30 mouse cellular contexts compared by ENCODE assay signal in genomic region chr8:31638417-31638816, GRCm38 (mm10).
"Had no signal": no experiment of that assay in that cellular context is flagged by ENCODE, and none has a peak within 500 bp of the region (broad histone marks: within the 10 kb centered on the region; RNA-seq: fewer than 3 reads in every experiment).

No protein-coding gene starts in this region.

- H3K4me2 ChIP-seq: limb, embryonic 12.5 days; limb, embryonic 15.5 days; liver, embryonic 11.5 days; liver, embryonic 12.5 days; liver, embryonic 13.5 days; liver, embryonic 15.5 days; lung, embryonic 14.5 days; lung, embryonic 15.5 days; midbrain, embryonic 12.5 days; midbrain, embryonic 15.5 days; neural tube, embryonic 12.5 days had no signal

- H3K9ac ChIP-seq: limb, embryonic 12.5 days; limb, embryonic 15.5 days; liver, embryonic 12.5 days; liver, embryonic 13.5 days; liver, embryonic 14.5 days; liver, embryonic 15.5 days; liver, postnatal 0 days; lung, embryonic 14.5 days; lung, embryonic 15.5 days; midbrain, embryonic 12.5 days; midbrain, embryonic 15.5 days; neural tube, embryonic 12.5 days had no signal

- H3K27ac ChIP-seq: left cerebral cortex, adult 2 months; limb, embryonic 12.5 days; limb, embryonic 15.5 days; liver, embryonic 12.5 days; liver, embryonic 13.5 days; liver, embryonic 14.5 days; liver, embryonic 15.5 days; lung, embryonic 15.5 days; macrophage; midbrain, embryonic 10.5 days; midbrain, embryonic 12.5 days; midbrain, embryonic 15.5 days; neural tube, embryonic 12.5 days had no signal

- H3K27me3 ChIP-seq: limb, embryonic 12.5 days; limb, embryonic 15.5 days; liver, embryonic 12.5 days; liver, embryonic 13.5 days; liver, embryonic 15.5 days; lung, embryonic 15.5 days; megakaryocyte, embryonic 14.5 days; midbrain, embryonic 12.5 days; midbrain, embryonic 15.5 days; neural tube, embryonic 12.5 days had no signal

- H3K4me3 ChIP-seq: left cerebral cortex, adult 2 months; limb, embryonic 12.5 days; limb, embryonic 15.5 days; liver, embryonic 12.5 days; liver, embryonic 13.5 days; liver, embryonic 15.5 days; lung, embryonic 15.5 days; megakaryocyte, embryonic 14.5 days; midbrain, embryonic 10.5 days; midbrain, embryonic 12.5 days; midbrain, embryonic 15.5 days; myocyte; neural tube, embryonic 12.5 days had no signal

- H3K4me1 ChIP-seq: limb, embryonic 12.5 days; liver, embryonic 12.5 days; liver, embryonic 13.5 days; liver, embryonic 15.5 days; lung, embryonic 15.5 days; megakaryocyte, embryonic 14.5 days; midbrain, embryonic 10.5 days; midbrain, embryonic 12.5 days; midbrain, embryonic 15.5 days; neural tube, embryonic 12.5 days had no signal

- ATAC-seq: liver, embryonic 12.5 days; liver, postnatal 0 days; lung, postnatal 0 days; midbrain, embryonic 15.5 days; midbrain, embryonic 16.5 days had no signal

- H3K36me3 ChIP-seq: limb, embryonic 12.5 days; limb, embryonic 15.5 days; liver, embryonic 12.5 days; liver, embryonic 13.5 days; liver, embryonic 15.5 days; lung, embryonic 15.5 days; midbrain, embryonic 10.5 days; midbrain, embryonic 12.5 days; midbrain, embryonic 15.5 days; neural tube, embryonic 12.5 days had no signal

- DNase-seq: layer of hippocampus, postnatal 36 days; left cerebral cortex, postnatal 4 days; liver; liver, embryonic 13.5 days; liver, postnatal 0 days; lung, adult 18-20 months; lung, adult 2 months; lung, embryonic 14.5 days; lung, postnatal 10 days; lung, postnatal 14 days; lung, postnatal 36 days; lung, postnatal 4 days; midbrain, embryonic 14.5 days had no signal

- H3K9me3 ChIP-seq: limb, embryonic 12.5 days; limb, embryonic 15.5 days; liver, embryonic 12.5 days; liver, embryonic 13.5 days; liver, embryonic 15.5 days; lung, embryonic 15.5 days; megakaryocyte, embryonic 14.5 days; midbrain, embryonic 10.5 days; midbrain, embryonic 12.5 days; midbrain, embryonic 15.5 days; neural tube, embryonic 12.5 days had no signal
